29 mouse cellular contexts compared by ENCODE assay signal in genomic region chr1:156590357-156590756, GRCm38 (mm10). TPM values are rescaled to one million over a fixed set of nuclear protein-coding genes. Genes with fewer than 3 reads are reported as not detected.
A peak's percentile ranks its signal among the peaks of the same experiment; 100 is the strongest.
DNase-seq lines count a peak whose midpoint lies in the region; ATAC-seq and TF ChIP-seq lines count a peak whose summit lies in the region.
"Had no signal": no experiment of that assay in that cellular context is flagged by ENCODE, and none has a peak within 500 bp of the region (broad histone marks: within the 10 kb centered on the region; RNA-seq: fewer than 3 reads in every experiment).

No protein-coding gene starts in this region.

- H3K36me3 ChIP-seq in embryonic facial prominence, embryonic 11.5 days (replicated peaks; ENCODE audit: control insufficient read depth, insufficient read depth, low read depth, low read length): no peaks in the 10 kb centered on the region
- peaks cover 15% of the 10 kb centered on the region for H3K36me3 ChIP-seq in embryonic facial prominence, embryonic 10.5 days (replicated peaks)
- H3K36me3 ChIP-seq in myocyte (ENCODE audit: control insufficient read depth, insufficient read depth): peaks cover 5% of the 10 kb centered on the region
- H3K36me3 ChIP-seq in intestine, embryonic 15.5 days: no peaks in the 10 kb centered on the region
- H3K36me3 ChIP-seq: forebrain, embryonic 15.5 days; heart, embryonic 13.5 days; limb, embryonic 15.5 days; liver, embryonic 13.5 days; stomach, embryonic 15.5 days had no signal

- H3K9ac ChIP-seq in embryonic facial prominence, embryonic 11.5 days (replicated peaks; ENCODE audit: low read length): no peak overlapping the region
- no peak overlapping the region for H3K9ac ChIP-seq in intestine, embryonic 15.5 days
- H3K9ac ChIP-seq: forebrain, embryonic 15.5 days; hindbrain, embryonic 14.5 days; kidney, embryonic 15.5 days; limb, embryonic 15.5 days; liver, embryonic 13.5 days; stomach, embryonic 15.5 days had no signal

- H3K79me2 ChIP-seq in myocyte (ENCODE audit: control insufficient read depth, insufficient read depth): peaks cover 83% of the 10 kb centered on the region

- H3K4me1 ChIP-seq in embryonic facial prominence, embryonic 11.5 days (ENCODE audit: control insufficient read depth, insufficient read depth, low read length): no peaks in the 10 kb centered on the region
- H3K4me1 ChIP-seq in embryonic facial prominence, embryonic 10.5 days: peaks cover 4% of the 10 kb centered on the region; the same call in 1 of the 2 replicates
- H3K4me1 ChIP-seq in embryonic fibroblast, embryonic 13.5 days (ENCODE audit: control insufficient read depth, insufficient read depth, low read length): peaks cover 3% of the 10 kb centered on the region; the same call in 1 of the 2 replicates
- H3K4me1 ChIP-seq in intestine, embryonic 15.5 days (replicated peaks): no peaks in the 10 kb centered on the region
- H3K4me1 ChIP-seq: forebrain, embryonic 10.5 days; forebrain, embryonic 15.5 days; kidney, embryonic 15.5 days; stomach, embryonic 15.5 days had no signal

- WGBS in embryonic facial prominence, embryonic 11.5 days: 17% methylated on average over 1 of the region's 1 CpGs
- 18% methylated on average over 1 of the region's 1 CpGs for WGBS in embryonic facial prominence, embryonic 10.5 days
- 12% methylated on average over 1 of the region's 1 CpGs for WGBS in intestine, embryonic 15.5 days

- no peak for ATAC-seq in embryonic facial prominence, embryonic 11.5 days (replicated peaks; ENCODE audit: insufficient number of reproducible peaks, low FRiP score, low TSS enrichment, low read depth)
- ATAC-seq in intestine, embryonic 15.5 days: no peak
- ATAC-seq: activated CD4-positive, CD25-positive, alpha-beta regulatory T cell, adult 4 months; forebrain, embryonic 15.5 days had no signal

- no peak overlapping the region for H3ac ChIP-seq in myocyte (ENCODE audit: control insufficient read depth, insufficient read length)

- H3K4me3 ChIP-seq in embryonic facial prominence, embryonic 11.5 days (ENCODE audit: low read depth, low read length): no peak overlapping the region
- no peak overlapping the region for H3K4me3 ChIP-seq in embryonic facial prominence, embryonic 10.5 days
- H3K4me3 ChIP-seq in embryonic fibroblast, embryonic 13.5 days (ENCODE audit: insufficient read depth, low read length): no peak overlapping the region
- no peak overlapping the region for H3K4me3 ChIP-seq in myocyte
- H3K4me3 ChIP-seq in intestine, embryonic 15.5 days (replicated peaks): no peak overlapping the region
- H3K4me3 ChIP-seq: forebrain, embryonic 10.5 days; forebrain, embryonic 15.5 days; heart, adult 2 months; heart, embryonic 13.5 days; kidney, embryonic 15.5 days; layer of hippocampus, adult 2 months; left cerebral cortex, adult 2 months; limb, embryonic 15.5 days; liver, embryonic 13.5 days; stomach, embryonic 15.5 days had no signal

- H3K27me3 ChIP-seq in embryonic facial prominence, embryonic 11.5 days (ENCODE audit: control insufficient read depth, insufficient read depth, low read length): no peaks in the 10 kb centered on the region
- H3K27me3 ChIP-seq in embryonic facial prominence, embryonic 10.5 days (replicated peaks; ENCODE audit: low read depth, poor library complexity, severe bottlenecking): no peaks in the 10 kb centered on the region
- H3K27me3 ChIP-seq in myocyte (ENCODE audit: control insufficient read depth, insufficient read depth, insufficient read length): no peaks in the 10 kb centered on the region
- H3K27me3 ChIP-seq in intestine, embryonic 15.5 days (replicated peaks): no peaks in the 10 kb centered on the region
- H3K27me3 ChIP-seq: forebrain, embryonic 15.5 days; heart, embryonic 13.5 days; kidney, embryonic 15.5 days; limb, embryonic 15.5 days; liver, embryonic 13.5 days; stomach, embryonic 15.5 days had no signal

- no peak overlapping the region for H3K4me2 ChIP-seq in embryonic facial prominence, embryonic 11.5 days (ENCODE audit: low read depth, low read length)
- H3K4me2 ChIP-seq in myocyte (ENCODE audit: low read depth): no peak overlapping the region
- H3K4me2 ChIP-seq in intestine, embryonic 15.5 days (replicated peaks): no peak overlapping the region
- H3K4me2 ChIP-seq: forebrain, embryonic 15.5 days; heart, embryonic 13.5 days; hindbrain, embryonic 14.5 days; kidney, embryonic 15.5 days; limb, embryonic 15.5 days; liver, embryonic 13.5 days; midbrain, embryonic 11.5 days; stomach, embryonic 15.5 days had no signal

- TF ChIP-seq POLR2A in embryonic fibroblast, embryonic 13.5 days (IDR thresholded peaks at IDR 0.05; ENCODE audit: low read depth, low read length): no peak
- no peak for TF ChIP-seq POLR2A in myocyte (IDR thresholded peaks at IDR 0.05; ENCODE audit: insufficient read length, low read depth)

- no peak for TF ChIP-seq CTCF in embryonic fibroblast, embryonic 13.5 days (IDR thresholded peaks at IDR 0.05; ENCODE audit: borderline replicate concordance, insufficient read depth, low read length)

- H3K27ac ChIP-seq in embryonic facial prominence, embryonic 11.5 days (replicated peaks; ENCODE audit: low read depth, low read length): no peak overlapping the region
- no peak overlapping the region for H3K27ac ChIP-seq in embryonic facial prominence, embryonic 10.5 days (replicated peaks)
- 0 out of 2 replicates have a peak overlapping the region, but pooled peaks have one; percentile 20 for H3K27ac ChIP-seq in embryonic fibroblast, embryonic 13.5 days (ENCODE audit: insufficient read depth, low read length)
- H3K27ac ChIP-seq in intestine, embryonic 15.5 days: no peak overlapping the region
- H3K27ac ChIP-seq: forebrain, embryonic 10.5 days; forebrain, embryonic 15.5 days; heart, adult 2 months; heart, embryonic 13.5 days; hindbrain, embryonic 14.5 days; kidney, embryonic 15.5 days; layer of hippocampus, adult 2 months; left cerebral cortex, adult 2 months; limb, embryonic 15.5 days; liver, embryonic 13.5 days; stomach, embryonic 15.5 days had no signal

- peak; percentile 8 for DNase-seq in embryonic facial prominence, embryonic 11.5 days (ENCODE audit: low spot score)
- DNase-seq in embryonic facial prominence, embryonic 10.5 days (ENCODE audit: low spot score): no peak
- peak; percentile 56 for DNase-seq in 3T3-L1 (ENCODE audit: low read depth, low spot score)
- no peak for DNase-seq in spleen, postnatal 36 days (ENCODE audit: low spot score in 2 of 2)
- DNase-seq: adrenal gland, postnatal 36 days; cerebellum, adult 2 months; cerebellum, postnatal 14 days; gastrocnemius, postnatal 25 days; heart, adult 2 months; kidney, adult 11 months; kidney, postnatal 36 days; liver, embryonic 13.5 days; lung, adult 18-20 months; lung, postnatal 10 days; thymus, postnatal 14 days had no signal

- no peaks in the 10 kb centered on the region for H3K9me3 ChIP-seq in embryonic facial prominence, embryonic 11.5 days (replicated peaks; ENCODE audit: control insufficient read depth, low read length)
- no peaks in the 10 kb centered on the region for H3K9me3 ChIP-seq in embryonic facial prominence, embryonic 10.5 days
- no peaks in the 10 kb centered on the region for H3K9me3 ChIP-seq in intestine, embryonic 15.5 days
- H3K9me3 ChIP-seq: forebrain, embryonic 15.5 days; heart, embryonic 13.5 days; kidney, embryonic 15.5 days; limb, embryonic 15.5 days; liver, embryonic 13.5 days; stomach, embryonic 15.5 days had no signal

TF ChIP-seq in myocyte, 11 proteins besides CTCF, POLR2A, EP300 and RAD21:
- TF ChIP-seq E2F4 (IDR thresholded peaks at IDR 0.05; ENCODE audit: insufficient read depth) (no peak), TCF3 (IDR thresholded peaks at IDR 0.05; ENCODE audit: insufficient read length, low read depth) (peak; percentile 77), TCF12 (IDR thresholded peaks at IDR 0.05; ENCODE audit: insufficient read depth, poor library complexity, severe bottlenecking) (peak; percentile 73), USF1 (IDR thresholded peaks at IDR 0.05; ENCODE audit: low read depth) (no peak), MYOG (IDR thresholded peaks at IDR 0.05; ENCODE audit: control insufficient read depth in 1 of 3, insufficient read depth in 1 of 3, insufficient read length in 2 of 3, low read depth in 2 of 3) (peak; percentile 49 to 86 (median 85)), MYOD1 (IDR thresholded peaks at IDR 0.05; ENCODE audit: control insufficient read depth in 1 of 3, insufficient read length in 2 of 3, low read depth in 2 of 3) (peak in 2 of 3 experiments; percentile 72 to 82), REST (IDR thresholded peaks at IDR 0.05; ENCODE audit: insufficient read depth, insufficient read length) (no peak), CEBPB (IDR thresholded peaks at IDR 0.05; ENCODE audit: insufficient read depth, poor library complexity, severe bottlenecking) (peak; percentile 74)
TF ChIP-seq in myocyte: peak in this region for 5.

RNA-seq across cellular contexts. Expression of gene Abl2, which starts 31.8 kb away (rescaled TPM):
- polyA plus RNA-seq in embryonic facial prominence, embryonic 11.5 days (2014; fragmentation: Nextera tagmentation; extraction: Ambion mirVana): 3.9 and 4.9 TPM in 2 replicates
- 5.8 and 6.0 TPM in 2 replicates for polyA plus RNA-seq in embryonic facial prominence, embryonic 10.5 days (2016; fragmentation: Nextera tagmentation; extraction: Ambion mirVana)
- polyA plus RNA-seq in embryonic fibroblast, embryonic 13.5 days (2011; ENCODE audit: insufficient read length, low read depth, missing spikeins): 22.4 and 28.6 TPM in 2 replicates
- 17.9 TPM for polyA plus RNA-seq in myocyte (2012; fragmentation: generic; extraction: Trizol)
- 2.6 and 3.2 TPM in 2 replicates for polyA plus RNA-seq in intestine, embryonic 15.5 days (2015; fragmentation: Nextera tagmentation; extraction: Ambion mirVana)

Comparison
In these comparisons a context has a peak if more than half of its experiments do, and no peak if none do; other contexts are left out.
1. DNase-seq: peak in embryonic facial prominence, embryonic 11.5 days (single experiment) and 3T3-L1 (single experiment); none in embryonic facial prominence, embryonic 10.5 days (single experiment) and spleen, postnatal 36 days (0 of 2).